Mouse (Mus musculus) small intestine, adult 10 weeks (tissue): ENCODE results near the gene Thap12. TPM values are rescaled to one million over a fixed set of nuclear protein-coding genes. Genes with fewer than 3 reads are reported as not detected.

Experiments used
- polyA plus RNA-seq: library from polyadenylated mRNA; stranded (reverse); fragments of 350-450 nt; fragmentation: Illumina TruSeq; extraction: RNeasy Lipid Tissue Mini Kit (QIAGEN cat#74804); gene quantifications from one replicate; pipeline ENCODE4 v1.2.3, GENCODE M21; 2014; ENCODE audit warnings: low replicate concordance

Gene Thap12
- 79.5 TPM for polyA plus RNA-seq

GRCm38 (mm10) chr7:98702283-98703240 lies at the start of gene Thap12:
Thap12 (plus strand) TSS chr7:98703103.

GRCm38 (mm10) chr7:98656531-98657221 lies 46.2 kb upstream of the Thap12 start, which contains the start of gene Emsy:
Emsy (minus strand) TSS chr7:98656783.

Other genes starting within 250 kb of the Thap12 start
- 0.56 TPM for gene Lrrc32, start 213.8 kb upstream of the Thap12 start, polyA plus RNA-seq
- 41.7 TPM for gene Emsy, start 46.3 kb upstream of the Thap12 start, polyA plus RNA-seq
- gene Wnt11, start 132.0 kb downstream of the Thap12 start, polyA plus RNA-seq: not detected